In genomic region chr14:55059931-55060330, GRCm38 (mm10) we compare ENCODE assay signal across 13 mouse cellular contexts. TPM values are rescaled to one million over a fixed set of nuclear protein-coding genes. Genes with fewer than 3 reads are reported as not detected.
A peak's percentile ranks its signal among the peaks of the same experiment; 100 is the strongest.
DNase-seq lines count a peak whose midpoint lies in the region; ATAC-seq lines count a peak whose summit lies in the region.
"Had no signal": no experiment of that assay in that cellular context is flagged by ENCODE, and none has a peak within 500 bp of the region (broad histone marks: within the 10 kb centered on the region; RNA-seq: fewer than 3 reads in every experiment).

No protein-coding gene starts in this region.

- H3K27ac ChIP-seq in intestine, embryonic 16.5 days (ENCODE audit: low read length) = no peak overlapping the region
- no peak overlapping the region for H3K27ac ChIP-seq in intestine, embryonic 15.5 days
- 0 out of 2 replicates have a peak overlapping the region, but pooled peaks have one; percentile 52 for H3K27ac ChIP-seq in embryonic facial prominence, embryonic 12.5 days
- H3K27ac ChIP-seq in midbrain, embryonic 15.5 days = 0 out of 2 replicates have a peak overlapping the region, but pooled peaks have one; percentile 5
- H3K27ac ChIP-seq: gastrocnemius, adult 2 months; neural tube, embryonic 12.5 days had no signal

- H3K4me1 ChIP-seq in intestine, embryonic 16.5 days (ENCODE audit: control insufficient read depth, insufficient read depth, low read length) = peaks cover 12% of the 10 kb centered on the region
- H3K4me1 ChIP-seq in intestine, embryonic 15.5 days (replicated peaks) = peaks cover 6% of the 10 kb centered on the region
- H3K4me1 ChIP-seq in embryonic facial prominence, embryonic 12.5 days = peaks cover 17% of the 10 kb centered on the region
- H3K4me1 ChIP-seq in midbrain, embryonic 15.5 days = peaks cover 48% of the 10 kb centered on the region

- whole genome bisulfite sequencing in intestine, embryonic 16.5 days = 74% methylated on average over 5 of the region's 5 CpGs
- WGBS in intestine, embryonic 15.5 days = 71% methylated on average over 5 of the region's 5 CpGs
- 55% methylated on average over 5 of the region's 5 CpGs for WGBS in embryonic facial prominence, embryonic 12.5 days
- WGBS in midbrain, embryonic 15.5 days = 24% methylated on average over 5 of the region's 5 CpGs

- no peak overlapping the region for H3K4me3 ChIP-seq in intestine, embryonic 16.5 days (ENCODE audit: low read length)
- H3K4me3 ChIP-seq in intestine, embryonic 15.5 days (replicated peaks) = no peak overlapping the region
- no peak overlapping the region for H3K4me3 ChIP-seq in embryonic facial prominence, embryonic 12.5 days
- H3K4me3 ChIP-seq in midbrain, embryonic 15.5 days = no peak overlapping the region
- H3K4me3 ChIP-seq: gastrocnemius, adult 2 months; neural tube, embryonic 12.5 days had no signal

- no peaks in the 10 kb centered on the region for H3K9me3 ChIP-seq in intestine, embryonic 16.5 days (ENCODE audit: control insufficient read depth, low read length)
- no peaks in the 10 kb centered on the region for H3K9me3 ChIP-seq in intestine, embryonic 15.5 days
- H3K9me3 ChIP-seq in embryonic facial prominence, embryonic 12.5 days = no peaks in the 10 kb centered on the region
- no peaks in the 10 kb centered on the region for H3K9me3 ChIP-seq in midbrain, embryonic 15.5 days
- H3K9me3 ChIP-seq: neural tube, embryonic 12.5 days had no signal

- peak; percentile 63 for DNase-seq in kidney, adult 9 months
- no peak for DNase-seq in urinary bladder, postnatal 25 days (ENCODE audit: low spot score)
- no peak for DNase-seq in testis, postnatal 10 days (ENCODE audit: low spot score)
- no peak for DNase-seq in adipocyte (ENCODE audit: low spot score)
- DNase-seq: gastrocnemius, adult 2 months; heart, postnatal 36 days; lung, postnatal 10 days; thymus, postnatal 25 days had no signal

- no peaks in the 10 kb centered on the region for H3K36me3 ChIP-seq in intestine, embryonic 16.5 days (ENCODE audit: control insufficient read depth, insufficient read depth, low read length)
- no peaks in the 10 kb centered on the region for H3K36me3 ChIP-seq in intestine, embryonic 15.5 days
- H3K36me3 ChIP-seq in embryonic facial prominence, embryonic 12.5 days = peaks cover 10% of the 10 kb centered on the region; the same call in 1 of the 2 replicates
- peaks cover 11% of the 10 kb centered on the region; the same call in 1 of the 2 replicates for H3K36me3 ChIP-seq in midbrain, embryonic 15.5 days (replicated peaks)

- H3K4me2 ChIP-seq in intestine, embryonic 16.5 days (ENCODE audit: low read depth, low read length) = no peak overlapping the region
- no peak overlapping the region for H3K4me2 ChIP-seq in intestine, embryonic 15.5 days (replicated peaks)
- H3K4me2 ChIP-seq in embryonic facial prominence, embryonic 12.5 days (replicated peaks) = no peak overlapping the region
- no peak overlapping the region for H3K4me2 ChIP-seq in midbrain, embryonic 15.5 days
- H3K4me2 ChIP-seq: neural tube, embryonic 12.5 days had no signal

- H3K27me3 ChIP-seq in intestine, embryonic 16.5 days (replicated peaks; ENCODE audit: control insufficient read depth, insufficient read depth, low read length) = no peaks in the 10 kb centered on the region
- 0 out of 2 replicates have a peak, but pooled peaks cover 3% of the 10 kb centered on the region for H3K27me3 ChIP-seq in intestine, embryonic 15.5 days (replicated peaks)
- no peaks in the 10 kb centered on the region for H3K27me3 ChIP-seq in embryonic facial prominence, embryonic 12.5 days
- H3K27me3 ChIP-seq in midbrain, embryonic 15.5 days (replicated peaks) = no peaks in the 10 kb centered on the region
- H3K27me3 ChIP-seq: neural tube, embryonic 12.5 days had no signal

- H3K9ac ChIP-seq in intestine, embryonic 16.5 days (ENCODE audit: low read depth, low read length) = no peak overlapping the region
- H3K9ac ChIP-seq in intestine, embryonic 15.5 days = no peak overlapping the region
- no peak overlapping the region for H3K9ac ChIP-seq in embryonic facial prominence, embryonic 12.5 days
- H3K9ac ChIP-seq in midbrain, embryonic 15.5 days = no peak overlapping the region
- H3K9ac ChIP-seq: neural tube, embryonic 12.5 days had no signal

- ATAC-seq in intestine, embryonic 16.5 days = peak; percentile 61
- ATAC-seq in intestine, embryonic 15.5 days = no peak
- ATAC-seq in embryonic facial prominence, embryonic 12.5 days (ENCODE audit: insufficient number of reproducible peaks, insufficient read depth, low FRiP score, low TSS enrichment) = no peak
- no peak for ATAC-seq in midbrain, embryonic 15.5 days (replicated peaks)

RNA-seq across cellular contexts. Expression of gene Zfhx2, which starts 32.2 kb away (rescaled TPM):
- 2.7 and 3.0 TPM in 2 replicates for polyA plus RNA-seq in intestine, embryonic 16.5 days (2015; fragmentation: Nextera tagmentation; extraction: Ambion mirVana)
- polyA plus RNA-seq in intestine, embryonic 15.5 days (2015; fragmentation: Nextera tagmentation; extraction: Ambion mirVana) = 3.8 and 4.4 TPM in 2 replicates
- polyA plus RNA-seq in embryonic facial prominence, embryonic 12.5 days (2016; fragmentation: Nextera tagmentation; extraction: Ambion mirVana) = 7.9 TPM in 2 replicates
- polyA plus RNA-seq in midbrain, embryonic 15.5 days (2015; fragmentation: Nextera tagmentation; extraction: Ambion mirVana) = 33.7 and 37.5 TPM in 2 replicates

RNA-seq across cellular contexts. Expression of gene Thtpa, which starts 34.7 kb away (rescaled TPM):
- 17.9 and 20.7 TPM in 2 replicates for polyA plus RNA-seq in intestine, embryonic 16.5 days (2015; fragmentation: Nextera tagmentation; extraction: Ambion mirVana)
- 19.0 and 19.4 TPM in 2 replicates for polyA plus RNA-seq in intestine, embryonic 15.5 days (2015; fragmentation: Nextera tagmentation; extraction: Ambion mirVana)
- 22.2 and 24.2 TPM in 2 replicates for polyA plus RNA-seq in embryonic facial prominence, embryonic 12.5 days (2016; fragmentation: Nextera tagmentation; extraction: Ambion mirVana)
- 38.8 and 39.5 TPM in 2 replicates for polyA plus RNA-seq in midbrain, embryonic 15.5 days (2015; fragmentation: Nextera tagmentation; extraction: Ambion mirVana)

RNA-seq across cellular contexts. Expression of gene Ngdn, which starts 44.7 kb away (rescaled TPM):
- 87.2 and 89.2 TPM in 2 replicates for polyA plus RNA-seq in intestine, embryonic 16.5 days (2015; fragmentation: Nextera tagmentation; extraction: Ambion mirVana)
- 83.1 and 84.9 TPM in 2 replicates for polyA plus RNA-seq in intestine, embryonic 15.5 days (2015; fragmentation: Nextera tagmentation; extraction: Ambion mirVana)
- polyA plus RNA-seq in embryonic facial prominence, embryonic 12.5 days (2016; fragmentation: Nextera tagmentation; extraction: Ambion mirVana) = 79.9 and 81.3 TPM in 2 replicates
- polyA plus RNA-seq in midbrain, embryonic 15.5 days (2015; fragmentation: Nextera tagmentation; extraction: Ambion mirVana) = 47.8 and 50.2 TPM in 2 replicates

RNA-seq across cellular contexts. Expression of gene Ap1g2, which starts 46.5 kb away (rescaled TPM):
- 106 and 120 TPM in 2 replicates for polyA plus RNA-seq in intestine, embryonic 16.5 days (2015; fragmentation: Nextera tagmentation; extraction: Ambion mirVana)
- polyA plus RNA-seq in intestine, embryonic 15.5 days (2015; fragmentation: Nextera tagmentation; extraction: Ambion mirVana) = 71.9 and 73.9 TPM in 2 replicates
- polyA plus RNA-seq in embryonic facial prominence, embryonic 12.5 days (2016; fragmentation: Nextera tagmentation; extraction: Ambion mirVana) = 14.8 and 17.2 TPM in 2 replicates
- polyA plus RNA-seq in midbrain, embryonic 15.5 days (2015; fragmentation: Nextera tagmentation; extraction: Ambion mirVana) = 7.5 and 9.2 TPM in 2 replicates

RNA-seq across cellular contexts. Expression of gene Jph4, which starts 56.8 kb away (rescaled TPM):
- polyA plus RNA-seq in intestine, embryonic 16.5 days (2015; fragmentation: Nextera tagmentation; extraction: Ambion mirVana) = 0.82 and 1.2 TPM in 2 replicates
- polyA plus RNA-seq in intestine, embryonic 15.5 days (2015; fragmentation: Nextera tagmentation; extraction: Ambion mirVana) = 1.6 and 1.7 TPM in 2 replicates
- polyA plus RNA-seq in embryonic facial prominence, embryonic 12.5 days (2016; fragmentation: Nextera tagmentation; extraction: Ambion mirVana) = 2.6 and 2.9 TPM in 2 replicates
- 39.7 and 42.5 TPM in 2 replicates for polyA plus RNA-seq in midbrain, embryonic 15.5 days (2015; fragmentation: Nextera tagmentation; extraction: Ambion mirVana)

Comparison
In these comparisons a context has a peak if more than half of its experiments do, and no peak if none do; other contexts are left out.
1. H3K27ac ChIP-seq: peak in embryonic facial prominence, embryonic 12.5 days (single experiment) and midbrain, embryonic 15.5 days (single experiment); none in intestine, embryonic 16.5 days (single experiment) and intestine, embryonic 15.5 days (single experiment).